Mouse (Mus musculus): ENCODE results near the gene Gjb4.

Gjb4 gene

GRCm38 (mm10) chr4:127311561-127311960 is 42.3 kb downstream of the Gjb4 start:
- no peak for DNase-seq (ENCODE audit: extremely low read depth, low read depth)

- DNase-seq (ENCODE audit: extremely low read depth, low read depth), result no peak
These were observed 47.0 kb downstream of the Gjb4 start for GRCm38 (mm10) chr4:127306915-127307314.

GRCm38 (mm10) chr4:127303796-127304195 is 50.1 kb downstream of the Gjb4 start:
- no peak for DNase-seq (ENCODE audit: extremely low read depth, low read depth)

All from MEL-GATA-1-ER (cell line).